Mouse (Mus musculus): ENCODE results near the gene Aldob. TPM values are rescaled to one million over a fixed set of nuclear protein-coding genes. Genes with fewer than 3 reads are reported as not detected.

Gene Aldob
- polyA plus RNA-seq (2015; fragmentation: Nextera tagmentation; extraction: Ambion mirVana): 0.32 and 4.8 TPM in 2 replicates

- 36% methylated on average over 3 of the region's 3 CpGs for WGBS
These were observed at the start of gene Aldob for GRCm38 (mm10) chr4:49549383-49549782. Gene Aldob, minus strand, starts transcription at chr4:49549546.

GRCm38 (mm10) chr4:49597183-49598100, 48.1 kb upstream of the Aldob start, which contains the start of gene Tmem246:
Gene Tmem246, minus strand, starts transcription at chr4:49597876.
- peak; percentile 83 for ATAC-seq (ENCODE audit: extremely low read depth, insufficient number of reproducible peaks, low FRiP score, low TSS enrichment)
- Histone ChIP-seq H3K9me3 (no peaks in the 10 kb centered on the region), H3K27ac (replicated peaks) (peak within 1 kb of the TSS; percentile 91), H3K9ac (peak within 1 kb of the TSS; percentile 88), H3K36me3 (no peaks in the 10 kb centered on the region), H3K4me1 (peaks cover 19% of the 10 kb centered on the region), H3K4me2 (peak within 1 kb of the TSS; percentile 72), H3K4me3 (peak within 1 kb of the TSS; percentile 68), H3K27me3 (replicated peaks) (peaks cover 6% of the 10 kb centered on the region; the same call in 1 of the 2 replicates)
- under 1% methylated on average over 77 of the region's 77 CpGs for WGBS

More at GRCm38 (mm10) chr4:49549383-49549782, at the start of gene Aldob:
- Histone ChIP-seq H3K4me3 (no peak within 1 kb of the TSS), H3K9ac (no peak within 1 kb of the TSS), H3K9me3 (no peaks in the 10 kb centered on the region), H3K36me3 (no peaks in the 10 kb centered on the region), H3K27ac (replicated peaks) (no peak within 1 kb of the TSS), H3K4me2 (no peak within 1 kb of the TSS), H3K27me3 (replicated peaks) (no peaks in the 10 kb centered on the region), H3K4me1 (no peaks in the 10 kb centered on the region)
- ATAC-seq (ENCODE audit: extremely low read depth, insufficient number of reproducible peaks, low FRiP score, low TSS enrichment): no peak

- H3K4me2 ChIP-seq: peak overlapping the region; percentile 72
- H3K9me3 ChIP-seq: no peaks in the 10 kb centered on the region
- no peaks in the 10 kb centered on the region for H3K36me3 ChIP-seq
- no peak for ATAC-seq (ENCODE audit: extremely low read depth, insufficient number of reproducible peaks, low FRiP score, low TSS enrichment)
- 1% methylated on average over 20 of the region's 20 CpGs for WGBS
- peak overlapping the region; percentile 68 for H3K4me3 ChIP-seq
- H3K4me1 ChIP-seq: peaks cover 21% of the 10 kb centered on the region
- no peaks in the 10 kb centered on the region for H3K27me3 ChIP-seq (replicated peaks)
- H3K27ac ChIP-seq (replicated peaks): peak overlapping the region; percentile 91
- H3K9ac ChIP-seq: peak overlapping the region; percentile 88
These were observed 47.5 kb upstream of the Aldob start for GRCm38 (mm10) chr4:49596846-49597182.

- Histone ChIP-seq H3K4me3 (no peak overlapping the region), H3K4me1 (peaks cover 29% of the 10 kb centered on the region), H3K9ac (no peak overlapping the region), H3K27me3 (replicated peaks) (no peaks in the 10 kb centered on the region), H3K4me2 (no peak overlapping the region), H3K27ac (replicated peaks) (no peak overlapping the region), H3K36me3 (peaks cover 29% of the 10 kb centered on the region), H3K9me3 (no peaks in the 10 kb centered on the region)
- no peak for ATAC-seq (ENCODE audit: extremely low read depth, insufficient number of reproducible peaks, low FRiP score, low TSS enrichment)
- WGBS: 69% methylated on average over 2 of the region's 2 CpGs
These were observed 40.8 kb upstream of the Aldob start for GRCm38 (mm10) chr4:49590152-49590551.

- Histone ChIP-seq H3K4me3 (no peak overlapping the region), H3K9ac (no peak overlapping the region), H3K9me3 (no peaks in the 10 kb centered on the region), H3K36me3 (peaks cover 40% of the 10 kb centered on the region), H3K27me3 (replicated peaks) (no peaks in the 10 kb centered on the region), H3K4me2 (no peak overlapping the region), H3K27ac (replicated peaks) (no peak overlapping the region), H3K4me1 (peaks cover 38% of the 10 kb centered on the region)
- 84% methylated on average over 10 of the region's 10 CpGs for WGBS
- no peak for ATAC-seq (ENCODE audit: extremely low read depth, insufficient number of reproducible peaks, low FRiP score, low TSS enrichment)
These were observed 37.5 kb upstream of the Aldob start for GRCm38 (mm10) chr4:49586811-49587210.

GRCm38 (mm10) chr4:49585524-49586101, 36.3 kb upstream of the Aldob start:
- 0 out of 2 replicates have a peak, but pooled peaks have one; percentile 19 for ATAC-seq (ENCODE audit: extremely low read depth, insufficient number of reproducible peaks, low FRiP score, low TSS enrichment)
- Histone ChIP-seq H3K9ac (no peak overlapping the region), H3K4me3 (no peak overlapping the region), H3K4me1 (peaks cover 45% of the 10 kb centered on the region), H3K9me3 (no peaks in the 10 kb centered on the region), H3K4me2 (no peak overlapping the region), H3K27me3 (replicated peaks) (no peaks in the 10 kb centered on the region), H3K36me3 (peaks cover 40% of the 10 kb centered on the region), H3K27ac (replicated peaks) (peak overlapping the region; percentile 73)
- 41% methylated on average over 7 of the region's 7 CpGs for WGBS

GRCm38 (mm10) chr4:49583965-49584831, 34.9 kb upstream of the Aldob start:
- peak overlapping the region; percentile 73 for H3K27ac ChIP-seq (replicated peaks)
- H3K36me3 ChIP-seq: peaks cover 35% of the 10 kb centered on the region
- H3K4me3 ChIP-seq: no peak overlapping the region
- 44% methylated on average over 14 of the region's 14 CpGs for WGBS
- no peak for ATAC-seq (ENCODE audit: extremely low read depth, insufficient number of reproducible peaks, low FRiP score, low TSS enrichment)
- H3K4me2 ChIP-seq: peak overlapping the region; percentile 30; the same call in 1 of the 2 replicates
- no peaks in the 10 kb centered on the region for H3K27me3 ChIP-seq (replicated peaks)
- peak overlapping the region; percentile 20; the same call in 1 of the 2 replicates for H3K9ac ChIP-seq
- H3K9me3 ChIP-seq: no peaks in the 10 kb centered on the region
- H3K4me1 ChIP-seq: peaks cover 42% of the 10 kb centered on the region

- no peaks in the 10 kb centered on the region for H3K9me3 ChIP-seq
- no peak overlapping the region for H3K4me3 ChIP-seq
- no peak for ATAC-seq (ENCODE audit: extremely low read depth, insufficient number of reproducible peaks, low FRiP score, low TSS enrichment)
- H3K27me3 ChIP-seq (replicated peaks): no peaks in the 10 kb centered on the region
- 53% methylated on average over 4 of the region's 4 CpGs for WGBS
- no peak overlapping the region for H3K9ac ChIP-seq
- no peak overlapping the region for H3K27ac ChIP-seq (replicated peaks)
- peaks cover 38% of the 10 kb centered on the region for H3K4me1 ChIP-seq
- peaks cover 22% of the 10 kb centered on the region for H3K36me3 ChIP-seq
- H3K4me2 ChIP-seq: no peak overlapping the region
These were observed 31.9 kb upstream of the Aldob start for GRCm38 (mm10) chr4:49581256-49581655.

- no peak for ATAC-seq (ENCODE audit: extremely low read depth, insufficient number of reproducible peaks, low FRiP score, low TSS enrichment)
- H3K9ac ChIP-seq: no peak overlapping the region
- no peaks in the 10 kb centered on the region for H3K36me3 ChIP-seq
- H3K27ac ChIP-seq (replicated peaks): no peak overlapping the region
- H3K4me2 ChIP-seq: no peak overlapping the region
- H3K9me3 ChIP-seq: no peaks in the 10 kb centered on the region
- 79% methylated on average over 4 of the region's 4 CpGs for WGBS
- H3K27me3 ChIP-seq (replicated peaks): no peaks in the 10 kb centered on the region
- H3K4me1 ChIP-seq: no peaks in the 10 kb centered on the region
- no peak overlapping the region for H3K4me3 ChIP-seq
These were observed 22.8 kb upstream of the Aldob start for GRCm38 (mm10) chr4:49572194-49572593.

- H3K27me3 ChIP-seq (replicated peaks): no peaks in the 10 kb centered on the region
- no peak overlapping the region for H3K27ac ChIP-seq (replicated peaks)
- H3K9me3 ChIP-seq: no peaks in the 10 kb centered on the region
- no peak for ATAC-seq (ENCODE audit: extremely low read depth, insufficient number of reproducible peaks, low FRiP score, low TSS enrichment)
- H3K36me3 ChIP-seq: no peaks in the 10 kb centered on the region
- H3K4me1 ChIP-seq: no peaks in the 10 kb centered on the region
- WGBS: 15% methylated on average over 3 of the region's 3 CpGs
- H3K9ac ChIP-seq: no peak overlapping the region
- H3K4me2 ChIP-seq: no peak overlapping the region
- H3K4me3 ChIP-seq: no peak overlapping the region
These were observed 18.3 kb upstream of the Aldob start for GRCm38 (mm10) chr4:49567613-49568012.
